Mouse (Mus musculus) myocyte (in vitro differentiated cells): ENCODE measurements around the gene Itgb1bp1.

ENCODE experiments used
- CEBPB ChIP-seq: IDR thresholded peaks from 2 replicates; pipeline ENCODE4 v1.6.1; 2011; ENCODE audit warnings: mild to moderate bottlenecking, moderate library complexity; ENCODE audit not compliant: poor library complexity, insufficient read depth, severe bottlenecking
- E2F4 ChIP-seq: IDR thresholded peaks from one replicate; pipeline ENCODE4 v1.6.1; 2011; ENCODE audit warnings: mild to moderate bottlenecking, control low read depth, moderate library complexity; ENCODE audit not compliant: insufficient read depth
- MAX ChIP-seq: IDR thresholded peaks from one replicate; pipeline ENCODE4 v1.6.1; 2011; ENCODE audit warnings: low read depth, mild to moderate bottlenecking, control low read depth
- POLR2A ChIP-seq: IDR thresholded peaks from one replicate; pipeline ENCODE4 v1.6.1; 2011; ENCODE audit warnings: low read depth, mild to moderate bottlenecking, control low read depth, moderate library complexity; ENCODE audit not compliant: insufficient read length
- POLR2AphosphoS2 ChIP-seq: IDR thresholded peaks from one replicate; pipeline ENCODE4 v1.6.1; 2011; ENCODE audit warnings: low read depth, control low read depth; ENCODE audit not compliant: insufficient read length
- TCF12 ChIP-seq: IDR thresholded peaks from one replicate; pipeline ENCODE4 v1.6.1; 2011; ENCODE audit warnings: mild to moderate bottlenecking, control low read depth; ENCODE audit not compliant: poor library complexity, insufficient read depth, severe bottlenecking
- TCF3 ChIP-seq: IDR thresholded peaks from one replicate; pipeline ENCODE4 v1.6.1; 2011; ENCODE audit warnings: low read depth, control low read depth; ENCODE audit not compliant: insufficient read length

GRCm38 (mm10) chr12:21208172-21208795 lies 77.8 kb downstream of the Itgb1bp1 start:
- TF ChIP-seq CEBPB (no peak), POLR2A (no peak), MAX (no peak), E2F4 (no peak), TCF12 (no peak), TCF3 (no peak), POLR2AphosphoS2 (no peak)
